Mouse (Mus musculus): ENCODE results near the gene 2310057M21Rik.
A peak's percentile ranks its signal among the peaks of the same experiment; 100 is the strongest.
"Not testable (repeated sequence)": the region's sequence is repeated elsewhere in the genome, so short reads cannot be mapped to it uniquely, and the experiment has no call there.

The 2310057M21Rik gene

DNA sequence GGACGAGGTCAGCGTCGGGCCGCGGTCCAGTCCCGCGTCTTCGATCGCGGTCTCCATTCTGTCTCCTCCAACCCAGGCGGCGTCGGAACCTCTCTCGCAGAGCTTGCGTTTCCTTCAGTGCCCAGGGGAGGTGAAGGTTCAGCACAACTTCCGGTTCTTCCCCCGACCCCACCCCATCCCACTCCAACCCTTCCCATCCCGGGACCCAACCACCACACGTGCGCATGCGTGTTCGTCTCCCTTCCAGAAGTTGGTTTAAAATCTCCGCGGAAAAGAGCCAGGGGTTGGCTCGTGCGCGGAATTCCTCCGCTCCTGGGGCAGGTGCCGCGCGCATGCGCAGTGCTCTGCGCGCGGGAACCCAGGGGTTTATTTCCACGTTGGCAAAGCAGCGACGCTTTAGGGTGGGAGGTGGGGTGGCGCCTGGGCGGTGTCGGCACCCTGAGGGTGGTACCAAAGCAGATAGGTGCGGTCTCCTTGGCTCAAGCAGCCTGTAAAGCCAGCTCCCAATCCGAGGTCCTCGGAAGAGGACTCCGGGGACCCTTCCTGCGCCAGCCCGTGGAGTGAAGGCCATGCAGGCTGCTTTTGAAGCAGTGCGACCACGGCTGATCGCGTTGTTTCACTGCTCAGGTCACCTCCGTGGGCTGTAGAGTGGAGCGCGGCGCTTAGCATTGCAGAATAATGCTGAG, at the start of gene 2310057M21Rik:
2310057M21Rik (minus strand) TSS at position 145 of the 686 bp plus-strand sequence.
- peak; percentile 98 for DNase-seq (ENCODE audit: low spot score)

DNA sequence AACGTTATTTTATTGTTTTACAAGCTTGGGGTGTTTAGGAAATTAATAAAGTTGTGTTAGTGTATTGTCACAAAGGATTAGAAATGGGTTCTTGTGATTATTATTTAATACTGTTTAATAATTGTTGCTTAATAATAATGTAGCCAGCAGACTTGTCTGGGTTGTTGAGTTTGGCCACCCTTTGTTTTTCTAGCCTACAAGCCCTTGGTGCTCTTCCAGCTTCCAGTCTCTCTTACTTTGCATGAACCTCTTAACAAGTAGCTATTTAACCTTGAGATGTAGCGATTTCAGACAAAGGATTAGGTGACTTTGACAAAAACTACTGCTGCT, 49.3 kb upstream of the 2310057M21Rik start:
- DNase-seq (ENCODE audit: low spot score) = no peak

DNA sequence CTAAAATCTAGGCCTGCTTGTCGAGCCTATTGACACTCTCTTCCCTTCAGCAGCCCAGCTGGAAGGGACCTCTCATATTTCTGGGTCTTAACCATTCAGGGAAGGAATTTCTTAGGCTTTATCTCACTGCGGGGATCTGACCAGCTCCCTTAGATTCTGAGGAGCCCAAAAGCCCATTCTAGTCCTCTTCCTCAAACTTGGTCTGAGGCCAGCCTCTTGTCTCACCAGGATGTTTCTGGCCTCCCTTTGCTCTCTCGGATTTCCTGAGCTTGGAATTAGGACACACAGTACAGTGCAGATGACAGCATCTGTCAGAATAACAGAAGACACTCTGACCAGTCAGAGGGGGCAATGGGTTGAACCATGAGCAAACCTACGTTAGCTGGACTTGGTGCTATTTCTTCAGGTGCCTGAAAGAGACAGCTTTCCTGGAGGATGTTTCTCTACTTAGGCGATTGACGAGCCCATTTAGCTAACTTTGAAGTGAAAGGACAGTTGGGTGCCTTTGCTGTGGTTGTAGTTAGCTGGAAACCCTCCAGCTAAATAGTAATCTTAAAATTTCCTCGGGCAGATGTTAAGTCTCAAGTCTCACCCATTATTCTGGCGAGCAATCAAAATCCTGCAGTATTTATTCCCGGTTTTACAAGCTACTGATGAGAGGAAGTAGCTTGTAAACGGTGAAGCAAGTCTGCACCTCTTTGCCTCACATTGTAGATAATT, 48.8 kb upstream of the 2310057M21Rik start:
- DNase-seq (ENCODE audit: low spot score) = no peak

DNA sequence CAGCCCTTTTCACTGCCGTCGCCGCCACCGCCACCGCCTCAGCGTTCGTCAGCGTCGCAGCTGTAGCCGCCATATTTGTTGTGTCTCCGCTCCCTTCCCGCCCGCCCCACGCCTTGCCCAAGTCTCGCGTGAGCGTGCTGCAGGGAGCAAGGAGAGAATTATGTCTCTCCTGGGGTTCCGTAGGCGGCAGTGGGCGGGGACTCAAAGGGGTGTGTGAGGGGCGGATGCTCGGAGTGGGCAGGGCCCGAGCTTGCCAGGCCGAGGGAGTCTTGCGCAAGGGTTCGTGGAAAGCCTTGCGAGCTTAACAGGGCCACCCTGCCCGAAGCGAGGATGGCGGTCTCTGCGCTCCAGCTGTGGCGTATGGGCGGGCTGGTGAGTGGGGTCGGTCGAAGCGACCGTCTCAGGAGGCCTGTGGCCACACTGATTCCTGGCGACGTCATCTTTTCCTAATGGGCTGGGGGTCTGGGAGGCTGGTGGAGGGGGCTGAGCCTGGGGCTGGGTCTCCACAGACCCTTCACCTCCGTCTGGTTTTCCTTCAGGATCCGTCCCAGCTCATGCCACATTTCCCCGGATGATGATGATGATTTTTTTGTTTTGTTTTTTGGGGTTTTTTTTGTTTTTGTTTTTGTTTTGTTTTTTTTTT, 48.0 kb upstream of the 2310057M21Rik start, which contains the start of the genes Ikzf5 and Acadsb:
Ikzf5 (minus strand) TSS at position 106 of the 643 bp plus-strand sequence.
Acadsb (plus strand) TSS at position 186 of the 643 bp plus-strand sequence.
- DNase-seq (ENCODE audit: low spot score) = peak; percentile 99

DNA sequence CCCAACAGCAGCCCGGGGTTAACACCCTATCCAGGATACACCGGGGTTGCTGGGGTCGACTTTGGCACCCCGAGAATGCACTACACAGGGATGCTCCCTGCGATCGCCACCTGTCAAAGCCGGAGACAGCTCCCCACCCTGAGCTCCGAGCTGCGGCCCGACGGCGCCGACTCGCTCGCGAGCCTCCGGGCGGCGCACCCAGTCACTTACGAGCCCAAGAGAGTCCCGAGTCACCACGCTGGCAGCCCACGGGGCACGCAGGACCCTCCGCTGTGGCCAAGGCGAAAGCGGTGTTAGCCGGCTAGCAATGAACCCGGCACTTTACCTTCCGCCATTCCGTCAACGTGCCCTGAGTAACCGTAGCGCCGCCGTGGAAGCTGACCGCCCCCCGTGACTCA, 47.4 kb upstream of the 2310057M21Rik start:
- no peak for DNase-seq (ENCODE audit: low spot score)

DNA sequence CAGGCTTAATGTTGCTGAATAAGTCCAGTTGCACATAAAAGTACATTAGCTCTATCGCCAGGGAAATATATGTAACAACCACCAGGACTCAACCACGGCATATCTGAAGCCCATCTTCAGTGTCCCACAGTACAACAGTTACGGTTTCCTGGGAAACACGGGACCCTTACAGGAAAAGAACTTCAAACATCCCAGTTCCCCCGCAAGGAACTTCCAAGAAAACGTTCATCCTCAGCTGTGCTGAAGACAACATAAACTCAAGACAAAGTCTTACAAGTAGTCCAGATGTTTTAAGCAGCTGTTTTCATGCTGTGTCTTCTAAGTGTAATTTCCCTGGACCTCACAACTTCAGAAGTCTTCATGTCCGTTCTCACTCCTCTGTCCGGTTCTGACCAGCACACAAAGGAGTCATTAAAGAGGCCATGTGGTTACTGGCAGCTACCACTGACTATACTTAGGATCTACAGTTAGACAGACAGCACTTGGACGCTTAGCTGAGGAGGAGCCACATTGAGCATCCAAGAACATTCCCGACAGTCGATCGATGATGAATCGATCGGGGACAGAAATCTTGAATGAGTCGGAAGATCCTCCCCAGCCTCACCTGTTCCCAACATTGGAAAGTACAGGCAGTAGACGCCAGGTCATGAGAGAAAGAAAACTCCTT, 46.9 kb upstream of the 2310057M21Rik start:
- DNase-seq (ENCODE audit: low spot score) = peak; percentile 26

DNA sequence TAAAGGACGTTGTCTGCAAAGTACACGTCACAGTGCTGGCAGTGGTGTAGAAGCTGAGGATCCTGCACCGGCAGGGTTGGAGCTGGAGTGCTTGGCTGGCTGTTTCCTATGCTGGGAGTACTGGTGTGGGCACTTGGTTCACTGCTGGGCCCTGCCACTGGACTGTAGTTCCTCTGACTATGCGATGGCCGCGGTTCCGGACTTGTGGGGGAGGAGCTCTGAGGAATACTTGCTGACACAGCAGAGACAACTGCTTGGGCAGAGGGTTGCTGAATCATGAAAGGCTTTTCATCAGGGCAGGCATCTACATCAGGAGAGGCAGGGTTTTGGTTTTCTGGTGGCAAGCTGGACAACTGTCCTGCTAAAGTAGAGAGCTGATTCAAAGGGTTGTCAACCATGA, 29.2 kb upstream of the 2310057M21Rik start:
- DNase-seq (ENCODE audit: low spot score) = not testable (repeated sequence)

DNA sequence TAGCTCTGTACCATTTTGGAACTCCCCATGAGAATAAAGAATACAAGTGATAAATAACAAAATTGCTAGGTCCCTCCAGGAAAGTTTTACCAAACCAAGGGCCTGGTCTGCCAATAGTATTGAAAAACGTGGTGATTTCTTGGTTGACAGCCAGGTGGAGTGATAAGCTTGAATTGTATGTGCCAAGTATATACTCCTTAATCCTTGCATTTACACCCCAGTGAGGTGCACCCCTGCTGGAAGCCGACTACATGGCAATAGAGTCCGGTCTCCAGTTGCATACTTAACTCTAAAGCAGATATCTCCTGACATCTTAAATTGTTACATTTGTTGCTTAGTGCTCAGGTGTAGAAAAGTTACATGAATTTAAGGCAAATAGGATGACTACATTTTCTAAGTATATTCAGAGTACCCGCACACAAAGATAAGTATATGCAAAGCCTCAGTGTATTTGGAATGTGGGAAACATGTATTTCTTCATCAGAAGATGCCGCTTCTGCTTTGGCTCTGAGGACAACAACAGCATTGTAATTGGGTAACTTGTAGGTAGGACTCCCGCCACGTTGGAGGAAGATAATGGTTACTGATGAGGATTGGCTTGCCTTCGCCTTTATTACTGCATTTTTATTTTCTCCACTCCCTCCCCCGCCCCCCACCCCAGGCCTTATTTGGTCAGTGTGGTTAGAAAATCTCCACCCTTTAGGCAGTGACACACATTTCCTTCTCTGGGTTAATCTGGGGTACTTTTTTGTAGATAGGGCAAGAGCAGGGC, 9.5 kb upstream of the 2310057M21Rik start:
- DNase-seq (ENCODE audit: low spot score) = no peak

DNA sequence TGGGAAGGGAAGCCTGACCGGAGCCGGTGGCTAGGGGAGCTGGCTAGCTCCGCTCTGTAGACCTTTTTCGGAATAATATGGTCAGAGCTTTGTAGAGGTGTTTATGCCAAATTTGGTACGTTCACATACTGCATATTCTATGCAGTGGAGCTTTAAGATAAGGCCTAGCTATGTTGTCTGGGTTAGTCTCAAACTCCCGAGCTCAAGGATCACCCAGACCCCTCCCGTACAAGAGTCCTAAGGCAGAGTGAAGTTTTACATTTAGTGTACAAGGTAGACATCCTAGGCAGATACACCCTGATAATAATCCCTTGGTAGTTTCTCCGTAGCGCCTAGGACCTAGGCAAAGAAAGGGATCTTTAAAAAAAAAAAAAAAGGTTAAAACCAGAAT, 8.9 kb upstream of the 2310057M21Rik start:
- no peak for DNase-seq (ENCODE audit: low spot score)

DNA sequence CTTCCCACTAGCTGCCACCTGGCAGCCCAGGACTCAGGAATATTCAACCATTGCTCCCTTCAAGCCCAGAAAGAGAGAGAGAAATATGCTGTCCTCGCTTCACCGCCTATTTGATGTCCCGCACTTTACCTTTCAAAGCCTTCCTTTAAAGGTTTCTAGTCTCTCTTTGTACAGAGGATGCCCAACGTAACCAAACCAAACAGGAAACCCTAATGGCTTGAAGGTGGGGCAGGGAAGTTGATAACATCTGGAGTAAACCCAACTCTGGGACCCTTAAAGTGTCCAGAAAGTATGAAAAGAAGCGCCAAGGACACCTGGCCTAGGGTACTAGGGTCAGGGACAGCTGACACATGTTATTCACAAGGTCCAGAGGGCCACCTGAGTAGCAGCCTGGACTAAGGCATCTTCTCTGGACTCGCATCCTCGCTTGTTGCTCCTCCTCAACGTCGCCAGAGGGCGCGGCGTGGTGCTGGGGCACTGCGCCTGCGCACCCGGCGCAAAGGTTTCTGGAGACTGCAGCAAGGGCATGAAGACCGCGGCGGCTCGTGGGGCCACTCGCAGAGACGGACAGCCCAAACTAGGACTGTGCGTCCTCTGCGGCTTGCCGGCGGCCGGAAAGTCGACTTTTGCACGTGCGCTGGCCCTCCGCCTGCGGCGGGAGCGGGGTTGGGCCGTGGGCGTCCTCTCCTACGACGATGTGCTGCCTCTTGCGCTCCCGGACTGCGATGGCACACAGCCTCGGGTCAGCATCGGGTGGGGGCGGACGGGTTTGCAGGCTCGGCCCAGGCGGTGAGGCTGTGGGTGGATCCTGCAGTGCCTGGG, 8.3 kb upstream of the 2310057M21Rik start, which contains the start of gene Pstk:
Pstk (plus strand) TSS at position 494 of the 822 bp plus-strand sequence.
- DNase-seq (ENCODE audit: low spot score) = peak; percentile 90

DNA sequence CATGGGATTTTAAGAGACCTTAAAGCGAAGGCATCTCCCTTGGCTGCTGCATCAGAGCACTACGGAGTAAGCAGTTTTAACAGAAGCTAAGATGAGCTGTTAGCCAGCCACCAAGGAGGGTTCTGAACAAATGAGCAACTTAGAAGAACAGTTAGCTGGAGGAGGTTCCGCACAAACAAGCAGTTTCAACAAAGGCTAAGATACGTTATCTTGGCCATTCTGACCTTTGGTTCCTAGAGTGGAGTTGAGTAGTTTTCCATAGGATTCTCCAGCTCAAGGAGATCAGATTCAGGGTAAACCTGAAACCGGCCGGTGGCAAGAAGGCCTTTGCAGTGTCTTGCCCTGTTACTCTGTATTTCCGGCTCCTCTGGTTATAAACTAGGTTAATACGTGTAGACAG, 1.6 kb upstream of the 2310057M21Rik start:
- peak; percentile 66 for DNase-seq (ENCODE audit: low spot score)

DNA sequence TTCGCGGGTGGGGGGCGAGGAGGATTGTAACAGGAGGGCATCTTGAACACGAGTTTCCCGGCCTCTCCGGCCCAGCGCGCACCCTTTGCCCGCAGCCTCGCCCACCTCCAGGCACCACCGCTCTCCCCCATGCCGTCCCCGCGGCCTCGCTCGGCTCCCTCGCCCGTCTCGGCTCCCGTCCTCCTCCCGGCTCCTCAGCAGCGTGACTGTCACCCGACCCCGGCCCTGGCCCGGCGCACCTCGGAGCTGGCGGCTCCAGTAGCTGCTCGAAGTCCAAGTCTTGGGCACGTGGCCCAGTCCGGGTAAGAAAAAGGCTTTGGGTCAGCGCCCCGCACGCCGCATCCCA, 317 bp downstream of the 2310057M21Rik start:
- no peak for DNase-seq (ENCODE audit: low spot score)

DNA sequence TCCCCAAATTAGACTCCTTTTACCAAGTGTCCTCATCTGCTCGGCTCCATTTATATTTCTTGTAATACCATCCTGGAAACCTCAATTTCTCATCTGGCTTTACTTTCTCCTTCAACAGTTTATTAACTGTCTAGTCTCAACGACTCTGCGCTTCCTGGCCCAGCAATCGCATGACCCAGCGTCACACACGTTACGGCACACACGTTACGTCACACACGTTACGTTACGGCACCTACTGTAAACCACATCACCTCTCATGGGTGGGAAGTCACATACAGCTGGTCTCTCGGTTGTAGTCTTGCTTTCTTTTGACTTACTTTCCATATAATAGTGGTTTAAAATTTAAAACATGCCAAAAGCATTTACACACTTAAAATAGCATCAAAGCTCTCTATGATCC, 6.5 kb downstream of the 2310057M21Rik start:
- DNase-seq (ENCODE audit: low spot score) = no peak

DNA sequence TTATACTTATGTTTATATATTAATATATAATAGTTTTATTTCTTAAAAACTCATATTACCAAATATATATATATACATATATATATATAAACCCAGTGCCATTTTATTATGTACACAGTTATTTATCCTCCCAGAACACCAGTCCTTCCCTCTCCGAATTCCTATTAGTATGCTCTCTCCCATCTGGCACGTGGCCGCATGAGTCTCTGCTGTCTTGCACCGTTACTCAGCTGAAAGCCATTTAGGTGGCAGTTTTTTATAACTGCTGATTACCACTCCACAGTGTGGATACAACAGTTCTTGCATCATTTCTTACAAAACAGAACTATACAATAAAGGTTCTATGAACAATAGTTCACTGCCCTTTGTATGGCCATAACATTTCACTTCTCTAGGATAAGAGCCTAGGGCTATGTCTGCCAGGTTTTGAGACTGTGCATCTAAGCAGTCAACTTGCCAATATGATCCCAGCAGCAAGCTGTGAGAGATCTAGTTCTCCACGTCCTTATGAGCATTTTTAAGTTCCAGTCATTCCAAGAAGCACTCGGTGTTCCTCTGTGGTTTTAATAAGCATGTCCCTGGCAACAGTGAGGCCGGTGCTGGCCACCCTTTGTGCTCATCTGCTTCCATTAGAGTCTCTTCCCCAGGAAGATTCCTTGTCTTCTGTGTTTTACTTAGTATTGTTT, 16.6 kb downstream of the 2310057M21Rik start:
- no peak for DNase-seq (ENCODE audit: low spot score)

DNA sequence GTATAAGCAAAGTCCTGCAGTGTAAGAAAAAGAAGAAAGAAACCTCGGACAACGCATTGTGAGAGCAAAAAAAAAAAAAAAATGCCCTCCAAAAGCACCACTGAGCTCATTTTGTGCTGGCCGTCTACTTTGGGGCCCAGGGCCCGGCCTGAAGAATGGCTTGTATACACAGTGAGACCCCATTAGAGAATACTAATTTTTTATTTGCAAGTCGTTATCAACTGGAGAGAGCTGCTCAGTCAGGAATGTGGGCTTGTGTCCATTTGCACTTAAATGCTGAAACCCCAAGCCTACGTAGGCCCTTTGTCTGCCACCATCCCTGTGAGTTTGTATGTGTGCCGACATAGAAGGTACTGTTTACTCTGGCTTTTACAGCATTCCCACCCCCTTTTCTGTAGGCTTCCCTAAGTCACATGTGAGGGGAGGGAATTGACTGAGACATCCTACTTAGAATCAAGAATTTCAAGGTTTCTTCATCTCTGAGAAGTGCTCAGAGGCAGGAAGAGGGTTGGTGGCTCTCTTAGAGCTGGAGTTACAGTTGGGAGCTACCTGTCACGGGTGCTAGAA, 25.0 kb downstream of the 2310057M21Rik start:
- no peak for DNase-seq (ENCODE audit: low spot score)

DNA sequence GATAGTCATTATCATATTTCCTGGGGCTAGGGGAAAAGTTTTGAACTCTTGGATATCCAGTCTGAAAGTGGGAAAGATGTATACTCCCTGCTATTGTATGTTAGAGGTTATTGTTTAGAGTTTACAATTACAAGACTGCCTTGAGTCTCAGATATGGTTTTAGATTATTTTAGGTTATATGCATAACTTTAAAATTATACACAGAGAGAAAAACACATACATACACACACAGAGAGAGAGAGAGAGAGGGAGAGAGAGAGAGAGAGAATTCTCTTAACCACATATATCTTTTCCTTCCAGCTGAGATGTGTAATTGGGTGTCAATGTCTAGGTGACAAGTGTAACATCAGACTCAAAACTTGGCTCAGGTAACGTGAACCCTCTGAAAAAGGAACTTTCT, 29.0 kb downstream of the 2310057M21Rik start, which contains the start of gene Fam24a:
Fam24a (plus strand) TSS at position 301 of the 400 bp plus-strand sequence.
- no peak for DNase-seq (ENCODE audit: low spot score)

DNA sequence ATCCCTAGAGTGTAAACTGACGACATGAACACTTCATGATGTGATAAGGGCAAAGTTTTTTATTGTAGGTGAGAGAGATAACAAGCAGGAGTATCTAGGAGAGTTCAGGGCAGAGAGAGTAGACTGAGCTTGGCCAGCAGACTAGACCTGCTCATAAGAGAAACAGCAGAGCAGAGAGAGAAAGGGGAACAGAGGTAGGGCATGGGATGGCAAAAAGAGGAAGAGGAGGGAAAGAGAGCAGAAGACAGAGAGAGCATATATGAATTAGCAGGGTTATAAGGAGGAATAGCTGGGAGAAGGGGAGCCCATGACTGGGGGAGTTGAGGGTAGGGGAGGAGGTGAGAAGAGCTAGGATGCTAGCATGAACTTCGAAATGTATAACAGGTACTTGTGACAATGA, 30.9 kb downstream of the 2310057M21Rik start:
- DNase-seq (ENCODE audit: low spot score) = no peak

DNA sequence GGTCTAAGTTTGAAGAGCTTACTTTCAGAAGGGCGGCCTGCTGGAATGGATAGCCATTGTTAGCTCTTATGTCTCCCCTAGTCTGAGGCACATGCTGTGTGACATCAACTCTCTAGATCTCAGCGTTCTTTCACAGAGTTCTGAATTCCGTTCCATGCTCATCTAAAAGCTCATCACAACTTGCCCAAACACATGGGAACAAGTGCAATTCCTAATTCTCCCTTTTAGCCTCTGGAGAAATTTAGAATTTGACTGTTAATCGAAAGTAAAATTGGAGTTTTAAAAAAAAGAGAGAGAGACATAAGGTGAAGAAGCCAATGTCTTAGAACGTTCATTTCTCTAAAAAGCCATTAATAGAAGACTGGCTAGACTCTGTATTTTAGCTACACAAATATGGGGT, 33.1 kb downstream of the 2310057M21Rik start, which contains the start of gene Fam24b:
Fam24b (minus strand) TSS at position 101 of the 400 bp plus-strand sequence.
- DNase-seq (ENCODE audit: low spot score) = no peak

DNA sequence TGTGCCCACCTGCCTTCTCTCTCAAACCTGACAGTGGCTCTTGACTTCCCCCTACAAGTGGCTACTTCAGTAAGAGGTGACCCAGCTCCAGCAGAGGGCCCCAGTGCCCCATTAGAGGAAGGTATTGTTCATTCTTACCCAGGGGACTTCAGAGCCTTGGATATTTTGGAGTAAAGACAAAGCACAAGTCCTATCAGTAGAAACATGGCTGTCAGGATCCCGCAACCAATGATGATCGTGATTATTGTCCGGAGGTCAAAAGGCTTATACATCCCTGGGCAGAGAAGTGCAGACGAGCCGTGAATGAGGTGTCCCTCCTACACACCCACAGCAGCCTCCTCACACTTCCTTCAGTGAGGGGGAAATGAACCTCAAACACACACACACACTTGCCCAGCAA, 35.5 kb downstream of the 2310057M21Rik start:
- DNase-seq (ENCODE audit: low spot score) = no peak

DNA sequence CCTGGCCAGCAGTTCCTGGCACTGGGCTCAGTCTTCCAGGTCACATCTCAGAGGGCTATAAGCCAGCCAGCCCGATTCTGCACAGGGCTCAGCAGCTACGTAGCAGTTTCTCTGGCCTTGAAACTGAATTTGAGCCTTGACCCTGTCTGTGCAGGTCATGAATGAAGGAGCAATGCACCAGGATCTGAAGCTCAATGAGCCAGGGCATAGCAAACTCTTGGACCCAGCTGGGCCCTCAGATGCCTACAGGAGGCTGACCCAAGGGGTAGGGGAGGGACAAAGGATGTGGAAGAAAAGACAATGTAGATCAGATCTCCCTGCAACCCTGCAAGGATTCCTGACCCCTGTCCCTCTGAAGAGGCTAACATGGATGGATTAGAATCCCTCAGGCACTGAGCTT, 40.4 kb downstream of the 2310057M21Rik start, which contains the start of gene Cuzd1:
Cuzd1 (minus strand) TSS at position 101 of the 400 bp plus-strand sequence.
- DNase-seq (ENCODE audit: low spot score) = no peak

Measured in yolk sac, embryonic 10.5 days (tissue).